ENCODE assay signal across 32 mouse cellular contexts in genomic region chr12:86975761-86976160, GRCm38 (mm10). TPM values are rescaled to one million over a fixed set of nuclear protein-coding genes. Genes with fewer than 3 reads are reported as not detected.
DNase-seq lines count a peak whose midpoint lies in the region; ATAC-seq and TF ChIP-seq lines count a peak whose summit lies in the region.
"Had no signal": no experiment of that assay in that cellular context is flagged by ENCODE, and none has a peak within 500 bp of the region (broad histone marks: within the 10 kb centered on the region; RNA-seq: fewer than 3 reads in every experiment).

No protein-coding gene starts in this region.

- H3K36me3 ChIP-seq in embryonic facial prominence, embryonic 14.5 days (ENCODE audit: control insufficient read depth, insufficient read depth, low read length) = no peaks in the 10 kb centered on the region
- no peaks in the 10 kb centered on the region for H3K36me3 ChIP-seq in embryonic facial prominence, embryonic 10.5 days (replicated peaks)
- no peaks in the 10 kb centered on the region for H3K36me3 ChIP-seq in hindbrain, embryonic 14.5 days (replicated peaks; ENCODE audit: control insufficient read depth, insufficient read depth)
- no peaks in the 10 kb centered on the region for H3K36me3 ChIP-seq in hindbrain, embryonic 16.5 days (ENCODE audit: control insufficient read depth, insufficient read depth, low read length)
- no peaks in the 10 kb centered on the region for H3K36me3 ChIP-seq in G1E (replicated peaks)
- no peaks in the 10 kb centered on the region for H3K36me3 ChIP-seq in midbrain, postnatal 0 days (ENCODE audit: insufficient read depth, low read length)
- H3K36me3 ChIP-seq: heart, embryonic 10.5 days; liver, embryonic 12.5 days; midbrain, embryonic 12.5 days had no signal

- no peak overlapping the region for H3K27ac ChIP-seq in embryonic facial prominence, embryonic 14.5 days (replicated peaks; ENCODE audit: low read depth, low read length)
- H3K27ac ChIP-seq in embryonic facial prominence, embryonic 10.5 days (replicated peaks) = no peak overlapping the region
- 0 out of 2 replicates have a peak overlapping the region, but pooled peaks have one; percentile 77 for H3K27ac ChIP-seq in hindbrain, embryonic 14.5 days
- no peak overlapping the region for H3K27ac ChIP-seq in hindbrain, embryonic 16.5 days (ENCODE audit: low read depth, low read length)
- H3K27ac ChIP-seq in midbrain, postnatal 0 days (ENCODE audit: low read depth, low read length) = no peak overlapping the region
- H3K27ac ChIP-seq: heart, embryonic 10.5 days; liver, embryonic 12.5 days had no signal

- peaks cover 7% of the 10 kb centered on the region; the same call in 1 of the 2 replicates for H3K27me3 ChIP-seq in embryonic facial prominence, embryonic 14.5 days (replicated peaks; ENCODE audit: control insufficient read depth, insufficient read depth, low read length)
- H3K27me3 ChIP-seq in embryonic facial prominence, embryonic 10.5 days (replicated peaks; ENCODE audit: low read depth, poor library complexity, severe bottlenecking) = peaks cover 46% of the 10 kb centered on the region
- H3K27me3 ChIP-seq in hindbrain, embryonic 14.5 days (ENCODE audit: control insufficient read depth, insufficient read depth, low read length) = no peaks in the 10 kb centered on the region; the same call in 1 of the 2 replicates
- 0 out of 2 replicates have a peak, but pooled peaks cover 2% of the 10 kb centered on the region for H3K27me3 ChIP-seq in hindbrain, embryonic 16.5 days (replicated peaks; ENCODE audit: control insufficient read depth, insufficient read depth, low read length)
- peaks cover 39% of the 10 kb centered on the region for H3K27me3 ChIP-seq in G1E (ENCODE audit: insufficient read depth, low read length)
- H3K27me3 ChIP-seq in midbrain, postnatal 0 days (ENCODE audit: insufficient read depth, low read length) = no peaks in the 10 kb centered on the region

- H3K9ac ChIP-seq in embryonic facial prominence, embryonic 14.5 days (ENCODE audit: low read depth, low read length) = no peak overlapping the region
- H3K9ac ChIP-seq in hindbrain, embryonic 14.5 days = no peak overlapping the region
- H3K9ac ChIP-seq in hindbrain, embryonic 16.5 days (ENCODE audit: low read depth, low read length) = no peak overlapping the region
- H3K9ac ChIP-seq in midbrain, postnatal 0 days (replicated peaks; ENCODE audit: low read length, poor library complexity, severe bottlenecking) = no peak overlapping the region
- H3K9ac ChIP-seq: liver, embryonic 12.5 days; liver, postnatal 0 days; midbrain, embryonic 12.5 days had no signal

- no peak overlapping the region for H3K4me2 ChIP-seq in embryonic facial prominence, embryonic 14.5 days (ENCODE audit: low read depth, low read length)
- H3K4me2 ChIP-seq in hindbrain, embryonic 14.5 days (replicated peaks) = no peak overlapping the region
- no peak overlapping the region for H3K4me2 ChIP-seq in hindbrain, embryonic 16.5 days (ENCODE audit: low read length)
- H3K4me2 ChIP-seq in midbrain, postnatal 0 days (ENCODE audit: low read depth, low read length, poor library complexity, severe bottlenecking) = no peak overlapping the region
- H3K4me2 ChIP-seq: midbrain, embryonic 12.5 days had no signal

- WGBS in embryonic facial prominence, embryonic 14.5 days = 46% methylated on average over 9 of the region's 10 CpGs
- 46% methylated on average over 10 of the region's 10 CpGs for WGBS in embryonic facial prominence, embryonic 10.5 days
- 59% methylated on average over 10 of the region's 10 CpGs for WGBS in hindbrain, embryonic 14.5 days
- 50% methylated on average over 10 of the region's 10 CpGs for WGBS in hindbrain, embryonic 16.5 days
- 56% methylated on average over 10 of the region's 10 CpGs for WGBS in midbrain, postnatal 0 days

- H3K4me1 ChIP-seq in embryonic facial prominence, embryonic 14.5 days (ENCODE audit: control insufficient read depth, insufficient read depth, low read length) = peaks cover 10% of the 10 kb centered on the region; the same call in 1 of the 2 replicates
- H3K4me1 ChIP-seq in embryonic facial prominence, embryonic 10.5 days = peaks cover 13% of the 10 kb centered on the region
- H3K4me1 ChIP-seq in hindbrain, embryonic 14.5 days (replicated peaks; ENCODE audit: control insufficient read depth, insufficient read depth, low read length) = peaks cover 43% of the 10 kb centered on the region
- H3K4me1 ChIP-seq in hindbrain, embryonic 16.5 days (ENCODE audit: control insufficient read depth, insufficient read depth, low read depth, low read length) = peaks cover 41% of the 10 kb centered on the region
- peaks cover 31% of the 10 kb centered on the region for H3K4me1 ChIP-seq in G1E (ENCODE audit: insufficient read depth, low read depth, low read length)
- H3K4me1 ChIP-seq in midbrain, postnatal 0 days (ENCODE audit: insufficient read depth, low read length) = peaks cover 9% of the 10 kb centered on the region

- H3K9me3 ChIP-seq in embryonic facial prominence, embryonic 14.5 days (ENCODE audit: control insufficient read depth, low read length) = no peaks in the 10 kb centered on the region
- H3K9me3 ChIP-seq in embryonic facial prominence, embryonic 10.5 days = no peaks in the 10 kb centered on the region
- no peaks in the 10 kb centered on the region for H3K9me3 ChIP-seq in hindbrain, embryonic 14.5 days (ENCODE audit: control insufficient read depth, low read length)
- no peaks in the 10 kb centered on the region for H3K9me3 ChIP-seq in hindbrain, embryonic 16.5 days (ENCODE audit: control insufficient read depth, low read length)
- H3K9me3 ChIP-seq in G1E (replicated peaks) = no peaks in the 10 kb centered on the region
- no peaks in the 10 kb centered on the region for H3K9me3 ChIP-seq in midbrain, postnatal 0 days (ENCODE audit: low read length)
- H3K9me3 ChIP-seq: heart, embryonic 10.5 days; liver, embryonic 12.5 days; midbrain, embryonic 12.5 days had no signal

- no peak for ATAC-seq in embryonic facial prominence, embryonic 14.5 days (ENCODE audit: low read depth)
- ATAC-seq in hindbrain, embryonic 14.5 days (ENCODE audit: low FRiP score) = no peak
- no peak for ATAC-seq in hindbrain, embryonic 16.5 days
- ATAC-seq in G1E (ENCODE audit: extremely low read depth, insufficient number of reproducible peaks, low FRiP score, poor library complexity, severe bottlenecking) = no peak
- 0 out of 2 replicates have a peak, but pooled peaks have one; percentile 16 for ATAC-seq in common myeloid progenitor, adult 5-6 weeks (replicated peaks; ENCODE audit: low read depth, poor library complexity, severe bottlenecking)
- no peak for ATAC-seq in midbrain, postnatal 0 days (ENCODE audit: low FRiP score)
- ATAC-seq: activated CD4-positive, CD25-positive, alpha-beta regulatory T cell, adult 4 months; intestine, embryonic 16.5 days; liver, embryonic 12.5 days; liver, postnatal 0 days had no signal

- TF ChIP-seq CTCF in G1E (IDR thresholded peaks at IDR 0.05; ENCODE audit: low read depth, low read length) = no peak
- no peak for TF ChIP-seq CTCF in midbrain, postnatal 0 days (IDR thresholded peaks at IDR 0.05)

- H3K4me3 ChIP-seq in embryonic facial prominence, embryonic 14.5 days (ENCODE audit: low read depth, low read length) = no peak overlapping the region
- no peak overlapping the region for H3K4me3 ChIP-seq in embryonic facial prominence, embryonic 10.5 days
- H3K4me3 ChIP-seq in hindbrain, embryonic 14.5 days (replicated peaks; ENCODE audit: low read length) = no peak overlapping the region
- H3K4me3 ChIP-seq in hindbrain, embryonic 16.5 days (ENCODE audit: low read length) = no peak overlapping the region
- no peak overlapping the region for H3K4me3 ChIP-seq in G1E (ENCODE audit: low read depth, low read length)
- no peak overlapping the region for H3K4me3 ChIP-seq in midbrain, postnatal 0 days (ENCODE audit: low read depth, low read length)
- H3K4me3 ChIP-seq: heart, embryonic 10.5 days; liver, embryonic 12.5 days had no signal

- DNase-seq in embryonic facial prominence, embryonic 14.5 days (ENCODE audit: low spot score) = peak; percentile 20
- no peak for DNase-seq in embryonic facial prominence, embryonic 10.5 days (ENCODE audit: low spot score)
- DNase-seq in hindbrain, embryonic 14.5 days (ENCODE audit: low spot score) = no peak
- peak; percentile 57 for DNase-seq in G1E (ENCODE audit: low spot score)
- no peak for DNase-seq in embryo, embryonic 10 days (ENCODE audit: low spot score)
- DNase-seq in midbrain, postnatal 0 days (ENCODE audit: low spot score) = no peak
- DNase-seq: adrenal gland, adult 2 months; B cell, adult 2 months; gastrocnemius, postnatal 10 days; heart, postnatal 36 days; kidney, adult 8-10 months; kidney, postnatal 10 days; layer of hippocampus, postnatal 36 days; left cerebral cortex, postnatal 4 days; liver, postnatal 0 days; lung, postnatal 36 days; right cerebral cortex, adult 18-20 months; spleen, adult 18-20 months; thymus, postnatal 14 days had no signal

RNA-seq across cellular contexts. Expression of gene Zdhhc22, which starts 14.5 kb away (rescaled TPM):
- polyA plus RNA-seq in embryonic facial prominence, embryonic 14.5 days (2014; fragmentation: Nextera tagmentation; extraction: Ambion mirVana) = 2.3 and 3.2 TPM in 2 replicates
- polyA plus RNA-seq in embryonic facial prominence, embryonic 10.5 days (2016; fragmentation: Nextera tagmentation; extraction: Ambion mirVana) = 0.05 and 0.06 TPM in 2 replicates
- polyA plus RNA-seq in hindbrain, embryonic 14.5 days (2014; fragmentation: Nextera tagmentation; extraction: Ambion mirVana) = 14.9 and 15.6 TPM in 2 replicates
- 23.2 and 26.9 TPM in 2 replicates for polyA plus RNA-seq in hindbrain, embryonic 16.5 days (2015; fragmentation: Nextera tagmentation; extraction: Ambion mirVana)
- not detected in 2 replicates for total RNA-seq in G1E (2014; fragmentation: Nextera tagmentation)
- total RNA-seq in G1E (2017) = 0.06 and 0.11 TPM in 2 replicates
- not detected in 2 replicates for polyA plus RNA-seq in G1E (2012)
- not detected in 2 replicates for total RNA-seq in common myeloid progenitor, adult 5-6 weeks (2017)
- 19.4 and 21.9 TPM in 2 replicates for total RNA-seq in midbrain, postnatal 0 days (2014; rRNA removed)
- 30.9 and 32.2 TPM in 2 replicates for polyA plus RNA-seq in midbrain, postnatal 0 days (2015; fragmentation: Nextera tagmentation; extraction: Ambion mirVana)
- total RNA-seq: CH12.LX; gastrocnemius, postnatal 10 days; granulocyte monocyte progenitor cell, adult 5-6 weeks; heart, postnatal 36 days; megakaryocyte, adult 5-6 weeks had no signal
- polyA plus RNA-seq: heart, embryonic 10.5 days; large intestine, adult 2 months; liver, embryonic 12.5 days; liver, postnatal 0 days; urinary bladder, adult 2 months had no signal

RNA-seq across cellular contexts. Expression of gene Cipc, which starts 28.9 kb away (rescaled TPM):
- 21.4 and 23.3 TPM in 2 replicates for polyA plus RNA-seq in embryonic facial prominence, embryonic 14.5 days (2014; fragmentation: Nextera tagmentation; extraction: Ambion mirVana)
- 35.1 and 37.1 TPM in 2 replicates for polyA plus RNA-seq in embryonic facial prominence, embryonic 10.5 days (2016; fragmentation: Nextera tagmentation; extraction: Ambion mirVana)
- polyA plus RNA-seq in hindbrain, embryonic 14.5 days (2014; fragmentation: Nextera tagmentation; extraction: Ambion mirVana) = 46.8 and 52.1 TPM in 2 replicates
- 43.4 and 49.0 TPM in 2 replicates for polyA plus RNA-seq in hindbrain, embryonic 16.5 days (2015; fragmentation: Nextera tagmentation; extraction: Ambion mirVana)
- total RNA-seq in G1E (2014; fragmentation: Nextera tagmentation) = 89.5 and 104 TPM in 2 replicates
- 70.0 and 75.9 TPM in 2 replicates for total RNA-seq in G1E (2017)
- 35.5 and 42.7 TPM in 2 replicates for polyA plus RNA-seq in G1E (2012)
- total RNA-seq in common myeloid progenitor, adult 5-6 weeks (2017) = 23.8 and 33.9 TPM in 2 replicates
- 65.7 and 77.5 TPM in 2 replicates for total RNA-seq in midbrain, postnatal 0 days (2014; rRNA removed)
- polyA plus RNA-seq in midbrain, postnatal 0 days (2015; fragmentation: Nextera tagmentation; extraction: Ambion mirVana) = 34.6 and 37.6 TPM in 2 replicates

RNA-seq across cellular contexts. Expression of gene Tmem63c, which starts 45.4 kb away (rescaled TPM):
- polyA plus RNA-seq in embryonic facial prominence, embryonic 14.5 days (2014; fragmentation: Nextera tagmentation; extraction: Ambion mirVana) = 0.74 and 1.4 TPM in 2 replicates
- polyA plus RNA-seq in embryonic facial prominence, embryonic 10.5 days (2016; fragmentation: Nextera tagmentation; extraction: Ambion mirVana) = 0.13 and 0.25 TPM in 2 replicates
- polyA plus RNA-seq in hindbrain, embryonic 14.5 days (2014; fragmentation: Nextera tagmentation; extraction: Ambion mirVana) = 13.8 and 16.2 TPM in 2 replicates
- 11.0 and 11.9 TPM in 2 replicates for polyA plus RNA-seq in hindbrain, embryonic 16.5 days (2015; fragmentation: Nextera tagmentation; extraction: Ambion mirVana)
- total RNA-seq in G1E (2014; fragmentation: Nextera tagmentation) = not detected in 2 replicates
- total RNA-seq in G1E (2017) = not detected in 2 replicates
- polyA plus RNA-seq in G1E (2012) = not detected in 2 replicates
- not detected in 2 replicates for total RNA-seq in common myeloid progenitor, adult 5-6 weeks (2017)
- total RNA-seq in midbrain, postnatal 0 days (2014; rRNA removed) = 25.4 and 30.1 TPM in 2 replicates
- polyA plus RNA-seq in midbrain, postnatal 0 days (2015; fragmentation: Nextera tagmentation; extraction: Ambion mirVana) = 10.2 and 10.7 TPM in 2 replicates
- total RNA-seq: granulocyte monocyte progenitor cell, adult 5-6 weeks; megakaryocyte, adult 5-6 weeks had no signal
- polyA plus RNA-seq: heart, embryonic 16.5 days; liver, embryonic 12.5 days; liver, postnatal 0 days had no signal

Comparison
In these comparisons a context has a peak if more than half of its experiments do, and no peak if none do; other contexts are left out.
1. DNase-seq: peak in embryonic facial prominence, embryonic 14.5 days (single experiment) and G1E (single experiment); none in embryonic facial prominence, embryonic 10.5 days (single experiment), hindbrain, embryonic 14.5 days (single experiment), embryo, embryonic 10 days (single experiment) and midbrain, postnatal 0 days (single experiment).